Mouse (Mus musculus) lung, adult 18-20 months (tissue): ENCODE data around the gene Ngb.

ENCODE experiments used
- DNase-seq, 2 experiments: peaks; one replicate each; pipeline ENCODE4 v3.0.0; 2022; ENCODE audit warnings: mixed read lengths in 2 of 2

The Ngb gene

DNA sequence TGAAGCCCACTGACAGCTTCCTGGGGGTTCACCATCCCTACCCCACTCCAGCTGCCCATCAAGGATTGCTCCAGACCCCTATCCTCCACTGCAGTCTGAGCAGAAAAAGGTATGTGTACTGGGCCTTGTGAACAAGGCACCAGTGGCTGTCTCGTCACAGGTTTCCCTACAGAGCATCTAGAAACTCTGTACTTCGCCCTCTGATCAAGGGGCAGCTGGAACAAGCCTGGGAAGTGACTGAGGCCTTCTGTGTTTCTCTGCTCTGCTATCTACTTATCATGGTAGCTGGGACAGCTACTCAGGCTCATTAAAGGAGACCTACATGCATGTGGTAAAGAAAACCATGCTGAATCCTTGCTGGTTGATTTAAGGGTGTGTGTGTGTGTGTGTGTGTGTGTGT lies 12.6 kb downstream of the Ngb start:
- DNase-seq: no peak

GRCm38 (mm10) chr12:87089255-87089654 lies 13.1 kb downstream of the Ngb start:
- no peak for DNase-seq

- no peak for DNase-seq
Measured at GRCm38 (mm10) chr12:87088331-87088730, 14.0 kb downstream of the Ngb start.

DNA sequence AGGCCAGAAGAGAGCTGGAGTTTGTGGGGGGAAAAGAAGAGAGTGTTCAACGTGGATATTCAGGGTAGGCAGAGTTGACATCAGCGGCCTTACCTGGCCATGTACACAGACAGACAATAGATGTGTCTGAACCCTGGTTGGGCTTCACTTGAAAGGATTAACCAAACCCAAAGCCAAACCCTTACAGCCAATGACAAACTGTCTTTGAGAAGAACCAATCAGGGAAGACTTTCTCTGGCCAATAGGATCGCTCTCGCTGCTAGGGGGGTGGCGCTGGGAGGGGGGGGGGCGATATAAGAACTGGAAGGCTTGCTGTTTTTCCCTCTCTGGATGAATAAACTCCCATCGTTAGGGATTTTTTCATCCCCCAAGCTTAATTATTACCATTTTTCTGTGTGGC lies 15.1 kb downstream of the Ngb start:
- DNase-seq: no peak

GRCm38 (mm10) chr12:87082797-87083196 lies 19.5 kb downstream of the Ngb start:
- DNase-seq: no peak

DNA sequence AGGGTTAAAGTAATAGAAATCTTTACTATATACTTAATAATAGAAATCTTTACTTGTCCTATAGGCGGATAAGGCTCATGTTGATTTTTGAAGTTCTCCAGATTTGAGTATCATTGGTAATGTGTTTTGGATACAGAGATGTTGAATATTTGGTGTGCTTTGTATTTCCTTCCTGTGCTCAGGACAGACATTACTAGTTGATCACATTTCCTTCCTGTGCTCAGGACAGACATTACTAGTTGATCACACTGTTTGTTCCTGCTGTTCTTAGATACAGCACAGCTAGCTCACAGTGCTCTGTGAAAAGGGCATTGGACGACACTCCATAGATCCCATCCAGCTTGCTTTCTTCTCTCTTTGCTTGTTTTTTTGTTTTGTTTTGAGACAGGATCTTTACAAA lies 25.7 kb downstream of the Ngb start:
- DNase-seq: no peak

GRCm38 (mm10) chr12:87070520-87070919 lies 31.8 kb downstream of the Ngb start:
- DNase-seq: no peak

GRCm38 (mm10) chr12:87066429-87066828 lies 35.9 kb downstream of the Ngb start:
- DNase-seq: no peak

GRCm38 (mm10) chr12:87065446-87065845 lies 36.9 kb downstream of the Ngb start:
- DNase-seq: no peak

GRCm38 (mm10) chr12:87057066-87057465 lies 45.3 kb downstream of the Ngb start:
- no peak for DNase-seq

DNA sequence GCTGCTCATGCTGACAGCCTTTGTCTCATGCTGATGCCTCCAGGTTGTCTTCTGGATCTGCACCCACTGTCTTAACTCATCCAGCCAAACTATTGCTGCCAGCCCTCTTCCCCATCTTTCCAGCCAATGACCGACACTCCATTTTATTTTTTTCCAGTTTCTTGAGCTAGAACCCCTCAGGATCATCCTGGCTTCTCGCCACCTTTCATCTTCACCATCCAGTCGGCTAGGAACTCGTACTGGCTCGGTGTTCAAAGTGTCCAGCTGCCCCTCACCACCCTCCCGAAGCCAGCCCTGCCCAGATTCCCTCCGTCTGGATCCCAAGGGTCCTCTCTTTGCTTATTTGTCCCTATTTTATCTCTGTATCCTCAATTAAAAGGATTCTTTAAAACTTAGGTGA lies 47.5 kb downstream of the Ngb start:
- no peak for DNase-seq

- DNase-seq: peak; percentile 59 to 73
Measured at GRCm38 (mm10) chr12:87052661-87053321, 49.5 kb downstream of the Ngb start.

- no peak for DNase-seq
Measured at GRCm38 (mm10) chr12:87047536-87047935, 54.8 kb downstream of the Ngb start.
